ENCODE assay signal across 8 mouse cellular contexts in genomic region chr5:111799700-111800311, GRCm38 (mm10).
DNase-seq lines count a peak whose midpoint lies in the region; ATAC-seq and TF ChIP-seq lines count a peak whose summit lies in the region.

No protein-coding gene starts in this region.

- H3K4me3 ChIP-seq in midbrain, embryonic 10.5 days: no peak overlapping the region
- no peak overlapping the region for H3K4me3 ChIP-seq in midbrain, embryonic 15.5 days
- no peak overlapping the region for H3K4me3 ChIP-seq in heart, embryonic 13.5 days
- H3K4me3 ChIP-seq in kidney, embryonic 16.5 days (ENCODE audit: low read length): no peak overlapping the region
- no peak overlapping the region for H3K4me3 ChIP-seq in neural tube, embryonic 11.5 days (ENCODE audit: low read depth, low read length)
- H3K4me3 ChIP-seq in left cerebral cortex, adult 2 months: no peak overlapping the region

- peak overlapping the region; percentile 62 for H3K27ac ChIP-seq in midbrain, embryonic 10.5 days (replicated peaks)
- H3K27ac ChIP-seq in midbrain, embryonic 15.5 days: no peak overlapping the region
- peak overlapping the region; percentile 66 for H3K27ac ChIP-seq in heart, embryonic 13.5 days (replicated peaks)
- H3K27ac ChIP-seq in kidney, embryonic 16.5 days (ENCODE audit: low read length): peak overlapping the region; percentile 91
- H3K27ac ChIP-seq in neural tube, embryonic 11.5 days (ENCODE audit: low read depth, low read length): peak overlapping the region; percentile 67
- no peak overlapping the region for H3K27ac ChIP-seq in left cerebral cortex, adult 2 months

- no peaks in the 10 kb centered on the region for H3K9me3 ChIP-seq in midbrain, embryonic 10.5 days (replicated peaks)
- no peaks in the 10 kb centered on the region for H3K9me3 ChIP-seq in midbrain, embryonic 15.5 days
- no peaks in the 10 kb centered on the region for H3K9me3 ChIP-seq in heart, embryonic 13.5 days
- no peaks in the 10 kb centered on the region for H3K9me3 ChIP-seq in kidney, embryonic 16.5 days (ENCODE audit: low read length)
- no peaks in the 10 kb centered on the region for H3K9me3 ChIP-seq in neural tube, embryonic 11.5 days (ENCODE audit: control insufficient read depth, low read length)

- no peak overlapping the region for H3K4me2 ChIP-seq in midbrain, embryonic 15.5 days
- H3K4me2 ChIP-seq in heart, embryonic 13.5 days: no peak overlapping the region
- peak overlapping the region; percentile 4; the same call in 1 of the 2 replicates for H3K4me2 ChIP-seq in kidney, embryonic 16.5 days (replicated peaks; ENCODE audit: low read depth, low read length)
- no peak overlapping the region for H3K4me2 ChIP-seq in neural tube, embryonic 11.5 days (ENCODE audit: low read depth)

- no peak for TF ChIP-seq CTCF in left cerebral cortex, adult 2 months (IDR thresholded peaks at IDR 0.05)

- no peak overlapping the region for H3K9ac ChIP-seq in midbrain, embryonic 15.5 days
- H3K9ac ChIP-seq in heart, embryonic 13.5 days: no peak overlapping the region
- H3K9ac ChIP-seq in kidney, embryonic 16.5 days (replicated peaks; ENCODE audit: low read length): peak overlapping the region; percentile 48
- no peak overlapping the region; the same call in 1 of the 2 replicates for H3K9ac ChIP-seq in neural tube, embryonic 11.5 days (ENCODE audit: low read length)

- H3K36me3 ChIP-seq in midbrain, embryonic 10.5 days: no peaks in the 10 kb centered on the region
- H3K36me3 ChIP-seq in midbrain, embryonic 15.5 days (replicated peaks): no peaks in the 10 kb centered on the region
- no peaks in the 10 kb centered on the region for H3K36me3 ChIP-seq in heart, embryonic 13.5 days
- no peaks in the 10 kb centered on the region for H3K36me3 ChIP-seq in kidney, embryonic 16.5 days (ENCODE audit: insufficient read depth, low read length)
- no peaks in the 10 kb centered on the region for H3K36me3 ChIP-seq in neural tube, embryonic 11.5 days (ENCODE audit: control insufficient read depth, insufficient read depth, low read length)

- DNase-seq in midbrain, embryonic 10.5 days (ENCODE audit: low spot score): peak; percentile 31
- peak; percentile 85 for DNase-seq in embryo, embryonic 11 days
- DNase-seq in neural tube, embryonic 11.5 days (ENCODE audit: low spot score): peak; percentile 50
- DNase-seq in left cerebral cortex, adult 2 months (ENCODE audit: extremely low spot score in 1 of 2, low spot score in 2 of 2): no peak
- DNase-seq in layer of hippocampus, adult 11-12 months (ENCODE audit: low spot score): no peak

- intact Hi-C loops in left cerebral cortex, adult 2 months (cut with DNase I): no loop called here

- peaks cover 26% of the 10 kb centered on the region for H3K4me1 ChIP-seq in midbrain, embryonic 10.5 days
- H3K4me1 ChIP-seq in midbrain, embryonic 15.5 days: peaks cover 4% of the 10 kb centered on the region; the same call in 1 of the 2 replicates
- H3K4me1 ChIP-seq in heart, embryonic 13.5 days: peaks cover 20% of the 10 kb centered on the region
- H3K4me1 ChIP-seq in kidney, embryonic 16.5 days (ENCODE audit: insufficient read depth, low read length): peaks cover 26% of the 10 kb centered on the region
- peaks cover 10% of the 10 kb centered on the region for H3K4me1 ChIP-seq in neural tube, embryonic 11.5 days (ENCODE audit: control insufficient read depth, insufficient read depth, low read length)

- no peak for ATAC-seq in midbrain, embryonic 15.5 days (replicated peaks)
- ATAC-seq in heart, embryonic 13.5 days (ENCODE audit: extremely low read depth, insufficient number of reproducible peaks, low FRiP score, low TSS enrichment): no peak
- ATAC-seq in kidney, embryonic 16.5 days (ENCODE audit: low FRiP score, low TSS enrichment): peak; percentile 91
- ATAC-seq in neural tube, embryonic 11.5 days (ENCODE audit: insufficient read depth, low FRiP score, low TSS enrichment): no peak

- peaks cover 20% of the 10 kb centered on the region for H3K27me3 ChIP-seq in midbrain, embryonic 10.5 days (ENCODE audit: low read depth, poor library complexity, severe bottlenecking)
- no peaks in the 10 kb centered on the region for H3K27me3 ChIP-seq in midbrain, embryonic 15.5 days (replicated peaks)
- H3K27me3 ChIP-seq in heart, embryonic 13.5 days (replicated peaks): peaks cover 6% of the 10 kb centered on the region; the same call in 1 of the 2 replicates
- no peaks in the 10 kb centered on the region for H3K27me3 ChIP-seq in kidney, embryonic 16.5 days (ENCODE audit: insufficient read depth, low read length)
- H3K27me3 ChIP-seq in neural tube, embryonic 11.5 days (ENCODE audit: control insufficient read depth, insufficient read depth, low read length): no peaks in the 10 kb centered on the region

- whole genome bisulfite sequencing in midbrain, embryonic 10.5 days: 50% methylated on average over 15 of the region's 15 CpGs
- WGBS in midbrain, embryonic 15.5 days: 48% methylated on average over 15 of the region's 15 CpGs
- 31% methylated on average over 15 of the region's 15 CpGs for WGBS in heart, embryonic 13.5 days
- WGBS in kidney, embryonic 16.5 days: 6% methylated on average over 15 of the region's 15 CpGs
- 19% methylated on average over 15 of the region's 15 CpGs for WGBS in neural tube, embryonic 11.5 days

Comparison
In these comparisons a context has a peak if more than half of its experiments do, and no peak if none do; other contexts are left out.
1. H3K27ac ChIP-seq: peak in midbrain, embryonic 10.5 days (single experiment), heart, embryonic 13.5 days (single experiment), kidney, embryonic 16.5 days (single experiment) and neural tube, embryonic 11.5 days (single experiment); none in midbrain, embryonic 15.5 days (single experiment) and left cerebral cortex, adult 2 months (single experiment).
2. DNase-seq: peak in midbrain, embryonic 10.5 days (single experiment), embryo, embryonic 11 days (single experiment) and neural tube, embryonic 11.5 days (single experiment); none in left cerebral cortex, adult 2 months (0 of 2) and layer of hippocampus, adult 11-12 months (single experiment).